Mouse (Mus musculus): ENCODE measurements around the gene Eml2.
A peak's percentile ranks its signal among the peaks of the same experiment; 100 is the strongest.
"Not testable (repeated sequence)": the region's sequence is repeated elsewhere in the genome, so short reads cannot be mapped to it uniquely, and the experiment has no call there.

Gene Eml2

GRCm38 (mm10) chr7:19175708-19176515 is at the start of gene Eml2:
Gene Eml2, plus strand, starts transcription at chr7:19176421.
- DNase-seq (ENCODE audit: low spot score): peak; percentile 84

- DNase-seq (ENCODE audit: low spot score): no peak
Observed at GRCm38 (mm10) chr7:19127744-19128143, 48.5 kb upstream of the Eml2 start.

- no peak for DNase-seq (ENCODE audit: low spot score)
Observed at GRCm38 (mm10) chr7:19129396-19129795, 46.8 kb upstream of the Eml2 start.

GRCm38 (mm10) chr7:19130657-19131056 is 45.6 kb upstream of the Eml2 start:
- DNase-seq (ENCODE audit: low spot score): peak; percentile 31

GRCm38 (mm10) chr7:19131324-19131848 is 44.8 kb upstream of the Eml2 start:
- peak; percentile 97 for DNase-seq (ENCODE audit: low spot score)

GRCm38 (mm10) chr7:19136168-19136567 is 40.1 kb upstream of the Eml2 start:
- no peak for DNase-seq (ENCODE audit: low spot score)

GRCm38 (mm10) chr7:19136673-19137334 is 39.4 kb upstream of the Eml2 start:
- no peak for DNase-seq (ENCODE audit: low spot score)

- DNase-seq (ENCODE audit: low spot score): peak; percentile 60
Observed at GRCm38 (mm10) chr7:19137380-19137779, 38.8 kb upstream of the Eml2 start.

GRCm38 (mm10) chr7:19146793-19147192 is 29.4 kb upstream of the Eml2 start:
- DNase-seq (ENCODE audit: low spot score): no peak

GRCm38 (mm10) chr7:19147497-19148045 is 28.6 kb upstream of the Eml2 start:
- no peak for DNase-seq (ENCODE audit: low spot score)

GRCm38 (mm10) chr7:19148180-19148874 is 27.9 kb upstream of the Eml2 start:
- DNase-seq (ENCODE audit: low spot score): no peak

GRCm38 (mm10) chr7:19148875-19149541 is 27.2 kb upstream of the Eml2 start, which contains the start of gene Qpctl:
Gene Qpctl, minus strand, starts transcription at chr7:19149291.
- DNase-seq (ENCODE audit: low spot score): peak; percentile 98

GRCm38 (mm10) chr7:19149626-19150025 is 26.6 kb upstream of the Eml2 start, which contains the start of gene Snrpd2:
Gene Snrpd2, plus strand, starts transcription at chr7:19149722.
- peak; percentile 99 for DNase-seq (ENCODE audit: low spot score)

- DNase-seq (ENCODE audit: low spot score): not testable (repeated sequence)
Observed at GRCm38 (mm10) chr7:19151121-19151520, 25.1 kb upstream of the Eml2 start.

- no peak for DNase-seq (ENCODE audit: low spot score)
Observed at GRCm38 (mm10) chr7:19154796-19155195, 21.4 kb upstream of the Eml2 start.

- no peak for DNase-seq (ENCODE audit: low spot score)
Observed at GRCm38 (mm10) chr7:19155825-19156475, 20.3 kb upstream of the Eml2 start.

- peak; percentile 92 for DNase-seq (ENCODE audit: low spot score)
Observed at GRCm38 (mm10) chr7:19157160-19157800, 18.9 kb upstream of the Eml2 start.

GRCm38 (mm10) chr7:19158601-19159000 is 17.6 kb upstream of the Eml2 start:
- no peak for DNase-seq (ENCODE audit: low spot score)

- no peak for DNase-seq (ENCODE audit: low spot score)
Observed at GRCm38 (mm10) chr7:19159411-19159810, 16.8 kb upstream of the Eml2 start.

GRCm38 (mm10) chr7:19160115-19160514 is 16.1 kb upstream of the Eml2 start:
- no peak for DNase-seq (ENCODE audit: low spot score)

Measured in retina, embryonic 14.5 days (tissue).